Mouse (Mus musculus) hindbrain, postnatal 0 days (tissue): ENCODE measurements around the gene Shq1. TPM values are rescaled to one million over a fixed set of nuclear protein-coding genes. Genes with fewer than 3 reads are reported as not detected.

Source experiments
- ATAC-seq: fragments of 200-750 bp; cut with Nextera tagmentation; 2 replicates; pipeline ENCODE4 v1.8.0; 2017; ENCODE audit warnings: mild to moderate bottlenecking, moderate TSS enrichment, moderate library complexity
- DNase-seq: peaks from one replicate; pipeline ENCODE4 v3.0.0-alpha.2; 2015; ENCODE audit warnings: low spot score
- H3K27ac ChIP-seq: fragments of 300-500 bp; sonication (generic); 2 replicates; pipeline ENCODE4 v1.5.1; 2014; ENCODE audit warnings: mild to moderate bottlenecking
- H3K27me3 ChIP-seq: fragments of 300-500 bp; sonication (generic); 2 replicates; pipeline ENCODE4 v1.6.1; 2014; ENCODE audit warnings: low read length, mixed read lengths; ENCODE audit not compliant: insufficient read depth
- H3K36me3 ChIP-seq: fragments of 300-500 bp; sonication (generic); 2 replicates; pipeline ENCODE4 v1.6.1; 2014; ENCODE audit warnings: low read length, mixed read lengths; ENCODE audit not compliant: insufficient read depth
- H3K4me1 ChIP-seq: fragments of 300-500 bp; sonication (generic); 2 replicates; pipeline ENCODE4 v1.6.1; 2014; ENCODE audit warnings: antibody characterized with exemption, low read length, mixed read lengths; ENCODE audit not compliant: insufficient read depth
- H3K4me2 ChIP-seq: fragments of 300-500 bp; sonication (generic); 2 replicates; pipeline ENCODE4 v1.6.1; 2014; ENCODE audit warnings: low read depth, mild to moderate bottlenecking, low read length, moderate library complexity, mixed read lengths
- H3K4me3 ChIP-seq: fragments of 300-500 bp; sonication (generic); 2 replicates; pipeline ENCODE4 v1.5.1; 2014; ENCODE audit warnings: low read length
- H3K9ac ChIP-seq: fragments of 300-500 bp; sonication (generic); replicated peaks from 2 replicates; pipeline ENCODE4 v1.6.1; 2014; ENCODE audit warnings: mild to moderate bottlenecking, low read length, moderate library complexity, mixed read lengths
- H3K9me3 ChIP-seq: fragments of 300-500 bp; sonication (generic); 2 replicates; pipeline ENCODE4 v1.6.1; 2016; ENCODE audit warnings: low read length, mixed read lengths
- CTCF ChIP-seq: IDR thresholded peaks from 2 replicates; pipeline ENCODE4 v1.5.1; 2016; ENCODE audit warnings: antibody characterized with exemption, control low read depth, low read depth
- WGBS: fragments of 180-500 bp; shearing (Covaris S2); extraction: QIAGEN DNeasy Blood & Tissue Kit; methylation state at CpG from one replicate; pipeline ENCODE4 v1.1.7; 2014; 5-methylcytosine and 5-hydroxymethylcytosine counted together
- polyA plus RNA-seq: library from polyadenylated mRNA; unstranded; fragments of >200 nt; fragmentation: Nextera tagmentation; extraction: Ambion mirVana; gene quantifications from 2 replicates; pipeline ENCODE4 v1.2.1, GENCODE M21; 2015
- total RNA-seq: library from RNA; depleted of rRNA; stranded (reverse); fragments of >200 nt; gene quantifications from 2 replicates; pipeline ENCODE4 v1.2.3, GENCODE M21; 2014

Gene Shq1
- total and polyA plus RNA-seq, 2 experiments from 2014 or later, result 4.1 to 5.1 TPM

DNA sequence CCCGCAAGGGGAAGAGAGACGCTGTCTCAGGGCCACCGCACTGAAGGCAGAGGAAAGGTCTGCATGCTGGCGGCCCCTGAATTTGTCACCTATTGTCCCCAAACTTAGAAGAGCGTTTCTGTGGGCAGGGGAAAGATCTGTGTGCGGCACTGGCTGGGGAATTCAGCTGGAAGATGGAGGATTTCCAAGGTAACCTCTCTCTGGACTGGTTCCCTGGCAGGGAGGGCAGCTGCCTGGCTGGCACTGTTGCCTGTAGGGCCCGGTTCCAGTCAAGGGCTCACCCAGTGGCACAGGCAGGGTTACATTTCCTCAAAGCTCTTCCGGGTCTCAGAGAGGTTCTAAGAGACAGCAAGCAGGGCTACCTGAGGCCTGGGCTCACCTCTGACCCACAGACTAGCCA lies 138.6 kb downstream of the Shq1 start:
- 45% methylated on average over 8 of the region's 8 CpGs for WGBS
- DNase-seq, result peak; percentile 47
- no peak overlapping the region for H3K9ac ChIP-seq

DNA sequence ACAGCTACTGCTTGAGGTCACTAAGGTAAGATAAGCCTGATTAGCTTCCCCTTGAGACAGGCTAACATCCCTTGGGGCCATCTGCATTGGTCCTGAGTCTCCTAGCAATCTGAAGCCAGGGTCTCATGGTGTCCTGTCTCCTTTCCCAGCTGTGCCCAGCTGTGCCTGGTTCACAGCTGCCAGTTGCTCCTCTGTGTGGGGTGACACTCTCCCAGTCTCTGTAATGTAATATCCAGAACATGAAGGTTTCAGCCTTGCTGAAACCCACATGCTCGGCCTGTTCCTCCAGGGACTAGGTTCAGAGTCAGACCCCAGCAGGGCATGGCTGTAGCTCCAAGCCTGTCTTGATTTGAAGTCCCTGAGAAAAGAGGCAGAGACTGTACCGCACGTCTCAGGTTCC lies 141.3 kb downstream of the Shq1 start:
- H3K4me1 ChIP-seq, result 0 out of 2 replicates have a peak, but pooled peaks cover 7% of the 10 kb centered on the region

More for the DNA sequence above, 138.6 kb downstream of the Shq1 start:
- H3K4me3 ChIP-seq, result no peak overlapping the region
- no peak overlapping the region for H3K4me2 ChIP-seq
- H3K4me1 ChIP-seq, result no peaks in the 10 kb centered on the region
- no peaks in the 10 kb centered on the region for H3K9me3 ChIP-seq
- ATAC-seq, result peak; percentile 56; the same call in 1 of the 2 replicates
- no peaks in the 10 kb centered on the region for H3K27me3 ChIP-seq
- H3K27ac ChIP-seq, result no peak overlapping the region
- no peaks in the 10 kb centered on the region for H3K36me3 ChIP-seq
- no peak for TF ChIP-seq CTCF

DNA sequence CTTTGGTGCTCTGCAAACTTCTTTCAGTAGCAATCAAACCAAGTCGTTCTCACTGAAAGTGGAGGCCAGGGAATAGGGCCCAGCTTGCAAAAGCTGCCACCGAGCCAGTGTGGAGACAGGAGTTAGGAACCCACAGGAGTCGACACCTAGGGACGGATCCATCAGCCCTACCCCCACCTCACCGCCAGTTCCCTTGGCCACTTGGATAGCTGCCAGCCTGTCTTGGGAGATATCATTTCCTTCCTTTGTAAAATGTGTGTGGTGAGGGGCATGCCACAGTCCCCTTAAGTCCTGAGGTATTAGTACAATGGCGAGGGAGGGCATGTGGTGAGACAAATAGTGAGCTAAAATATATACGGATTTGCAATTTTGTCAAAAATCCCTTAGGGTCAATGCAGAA lies 142.4 kb downstream of the Shq1 start:
- DNase-seq, result no peak
- Histone ChIP-seq H3K27ac (no peak overlapping the region), H3K4me3 (no peak overlapping the region), H3K4me1 (0 out of 2 replicates have a peak, but pooled peaks cover 7% of the 10 kb centered on the region), H3K36me3 (no peaks in the 10 kb centered on the region), H3K27me3 (no peaks in the 10 kb centered on the region; the same call in 1 of the 2 replicates), H3K4me2 (no peak overlapping the region), H3K9me3 (no peaks in the 10 kb centered on the region), H3K9ac (no peak overlapping the region)
- no peak for ATAC-seq
- 49% methylated on average over 7 of the region's 7 CpGs for WGBS
- TF ChIP-seq CTCF, result no peak

More for the DNA sequence above, 141.3 kb downstream of the Shq1 start:
- TF ChIP-seq CTCF, result no peak
- no peaks in the 10 kb centered on the region for H3K36me3 ChIP-seq
- H3K27me3 ChIP-seq, result no peaks in the 10 kb centered on the region; the same call in 1 of the 2 replicates
- ATAC-seq (no peak), DNase-seq (no peak)
- H3K9me3 ChIP-seq, result no peaks in the 10 kb centered on the region
- H3K27ac ChIP-seq, result no peak overlapping the region
- no peak overlapping the region for H3K4me3 ChIP-seq
- no peak overlapping the region for H3K9ac ChIP-seq
- 80% methylated on average over 3 of the region's 3 CpGs for WGBS
- H3K4me2 ChIP-seq, result no peak overlapping the region

DNA sequence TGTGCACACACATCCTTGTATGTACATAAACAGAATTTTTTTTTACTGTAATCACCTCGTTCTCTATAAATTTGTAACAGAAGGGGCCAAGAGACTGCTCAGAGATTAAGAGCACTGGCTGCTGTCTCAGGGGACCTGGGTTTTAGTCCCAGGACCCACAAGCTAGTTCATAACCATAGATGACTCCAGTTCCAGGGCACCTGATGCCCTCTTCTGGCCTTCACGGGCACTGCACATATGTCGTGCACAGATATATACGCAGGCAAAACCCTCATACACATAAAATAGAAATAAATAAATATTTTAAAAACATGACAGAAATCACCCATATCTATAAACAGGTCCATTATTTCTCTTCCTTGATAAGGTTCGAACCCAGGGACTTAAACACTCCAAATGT lies 143.0 kb downstream of the Shq1 start:
- Histone ChIP-seq H3K4me1 (0 out of 2 replicates have a peak, but pooled peaks cover 7% of the 10 kb centered on the region), H3K4me3 (no peak overlapping the region), H3K27ac (no peak overlapping the region), H3K9ac (no peak overlapping the region), H3K27me3 (no peaks in the 10 kb centered on the region; the same call in 1 of the 2 replicates), H3K4me2 (no peak overlapping the region), H3K36me3 (no peaks in the 10 kb centered on the region), H3K9me3 (no peaks in the 10 kb centered on the region)
- 91% methylated on average over 5 of the region's 5 CpGs for WGBS
- peak; percentile 18 for DNase-seq
- no peak for ATAC-seq
- peak; percentile 58 for TF ChIP-seq CTCF

DNA sequence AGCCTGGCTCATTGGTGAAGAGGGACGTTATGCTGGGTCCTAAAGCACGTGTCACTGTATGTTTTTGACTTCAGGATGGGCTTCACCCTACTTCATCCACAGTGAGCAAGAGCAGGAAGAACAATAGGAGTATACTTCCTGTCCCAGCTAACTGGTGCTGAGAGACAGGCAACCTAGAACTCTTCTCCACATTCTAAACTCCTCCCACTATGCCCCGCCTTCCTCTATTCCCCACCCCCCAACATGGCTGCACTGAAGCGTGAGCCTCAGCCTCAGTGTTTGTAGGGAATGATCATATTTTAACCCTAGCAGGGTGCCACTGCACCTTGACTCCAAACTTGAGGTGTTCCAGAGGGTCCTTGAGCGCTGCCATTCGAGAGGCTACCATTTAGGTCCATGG lies 143.8 kb downstream of the Shq1 start:
- no peaks in the 10 kb centered on the region for H3K36me3 ChIP-seq
- TF ChIP-seq CTCF, result no peak
- no peaks in the 10 kb centered on the region; the same call in 1 of the 2 replicates for H3K27me3 ChIP-seq
- H3K4me2 ChIP-seq, result no peak overlapping the region
- no peak overlapping the region for H3K9ac ChIP-seq
- H3K27ac ChIP-seq, result no peak overlapping the region
- H3K9me3 ChIP-seq, result no peaks in the 10 kb centered on the region
- WGBS, result 93% methylated on average over 6 of the region's 6 CpGs
- no peak for DNase-seq
- ATAC-seq, result no peak
- H3K4me3 ChIP-seq, result no peak overlapping the region
- H3K4me1 ChIP-seq, result 0 out of 2 replicates have a peak, but pooled peaks cover 7% of the 10 kb centered on the region

DNA sequence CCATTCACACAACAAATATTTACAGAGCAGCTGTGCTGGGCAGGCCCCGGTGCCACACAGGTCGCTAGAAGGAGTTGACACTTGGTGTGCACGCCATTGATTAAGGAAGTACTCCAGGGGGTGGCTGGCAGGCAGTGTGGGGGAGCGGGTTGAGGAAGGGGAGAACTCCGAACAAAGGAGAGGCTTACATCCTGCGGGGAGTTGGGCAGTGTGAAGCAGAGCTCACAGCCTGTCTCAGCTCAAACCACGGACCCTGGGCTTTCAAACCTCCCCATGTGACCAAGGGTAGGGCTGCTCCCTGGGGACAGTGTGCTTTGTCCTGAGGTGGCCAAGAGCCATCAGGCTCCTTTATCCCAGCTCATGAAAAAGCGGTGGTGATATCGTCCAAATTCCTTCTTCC lies 144.9 kb downstream of the Shq1 start:
- Histone ChIP-seq H3K4me3 (no peak overlapping the region), H3K36me3 (no peaks in the 10 kb centered on the region), H3K27me3 (no peaks in the 10 kb centered on the region; the same call in 1 of the 2 replicates), H3K9ac (no peak overlapping the region), H3K9me3 (no peaks in the 10 kb centered on the region), H3K27ac (no peak overlapping the region), H3K4me1 (0 out of 2 replicates have a peak, but pooled peaks cover 7% of the 10 kb centered on the region), H3K4me2 (peak overlapping the region; percentile 25; the same call in 1 of the 2 replicates)
- TF ChIP-seq CTCF, result no peak
- ATAC-seq, result no peak
- WGBS, result 8% methylated on average over 9 of the region's 9 CpGs
- DNase-seq, result peak; percentile 23

DNA sequence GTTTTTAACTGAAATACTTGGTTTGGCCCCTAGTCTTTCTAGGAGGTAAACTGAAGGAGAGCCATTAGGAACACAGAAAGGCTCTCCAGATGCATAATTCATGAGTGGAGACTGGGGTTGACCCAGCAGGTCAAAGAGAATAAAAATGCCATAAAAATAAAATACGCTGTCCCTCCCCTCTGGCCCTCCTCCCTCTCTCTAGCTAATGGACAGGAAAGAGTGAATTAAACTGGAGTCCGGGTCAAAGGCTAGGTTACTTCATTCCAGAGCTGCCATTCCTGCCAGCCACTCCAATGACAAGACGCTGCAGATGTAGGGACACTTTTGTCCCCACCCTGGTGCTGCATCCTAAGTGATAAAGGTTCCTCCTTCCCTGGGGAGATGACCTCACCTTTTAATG lies 145.5 kb downstream of the Shq1 start:
- Histone ChIP-seq H3K9ac (no peak overlapping the region), H3K27ac (no peak overlapping the region), H3K27me3 (no peaks in the 10 kb centered on the region; the same call in 1 of the 2 replicates), H3K4me1 (0 out of 2 replicates have a peak, but pooled peaks cover 7% of the 10 kb centered on the region), H3K4me2 (no peak overlapping the region), H3K36me3 (no peaks in the 10 kb centered on the region), H3K4me3 (no peak overlapping the region), H3K9me3 (no peaks in the 10 kb centered on the region)
- TF ChIP-seq CTCF, result no peak
- ATAC-seq (no peak), DNase-seq (no peak)
- 29% methylated on average over 3 of the region's 3 CpGs for WGBS
